Mouse (Mus musculus) layer of hippocampus, postnatal 14 days (tissue): ENCODE measurements around the gene Vasp. TPM values are rescaled to one million over a fixed set of nuclear protein-coding genes. Genes with fewer than 3 reads are reported as not detected.

Experiments
- DNase-seq, 2 experiments: peaks; one replicate each; pipeline ENCODE4 v3.0.0; 2021 to 2022; ENCODE audit warnings: low spot score in 2 of 2, mixed read lengths in 1 of 2
- total RNA-seq, 2 experiments: library from RNA; stranded (reverse); gene quantifications; 2 replicates each; pipeline ENCODE4 v1.2.3; 2021

Vasp gene
- total RNA-seq, 2 experiments from 2014 or later: 23.2 to 24.2 TPM

GRCm38 (mm10) chr7:19211996-19212755 lies 59.4 kb downstream of the Vasp start, which contains the start of gene Gpr4:
TSS of gene Gpr4 (plus strand) at chr7:19212538.
- DNase-seq: no peak

- DNase-seq: no peak
Observed at GRCm38 (mm10) chr7:19211041-19211675, 60.5 kb downstream of the Vasp start.

GRCm38 (mm10) chr7:19210010-19210409 lies 61.6 kb downstream of the Vasp start:
- DNase-seq: no peak

- no peak for DNase-seq
Observed at GRCm38 (mm10) chr7:19209494-19209893, 62.1 kb downstream of the Vasp start.

- DNase-seq: peak in 1 of 2 experiments; percentile 64
Observed at GRCm38 (mm10) chr7:19208944-19209472, 62.6 kb downstream of the Vasp start.

GRCm38 (mm10) chr7:19208201-19208910 lies 63.3 kb downstream of the Vasp start:
- DNase-seq: no peak

Other genes starting within 250 kb of the Vasp start
- not detected for gene Foxa3, start 248.3 kb downstream of the Vasp start, total RNA-seq
- gene Sympk, start 247.4 kb downstream of the Vasp start, total RNA-seq: 100 to 1,000 TPM; 103 to 105 TPM
- under 1 TPM in 1 of 2 experiments, not detected in 1; 0.21 TPM for gene Rsph6a, start 217.1 kb downstream of the Vasp start, total RNA-seq
- 100 to 1,000 TPM; 141 to 147 TPM for gene Dmwd, start 195.6 kb downstream of the Vasp start, total RNA-seq
- gene Dmpk, start 188.0 kb downstream of the Vasp start, total RNA-seq: 10 to 100 TPM; 33.0 to 42.3 TPM
- gene Six5, start 177.2 kb downstream of the Vasp start, total RNA-seq: 1 to 10 TPM; 2.1 to 2.7 TPM
- gene Gm4969, start 153.4 kb downstream of the Vasp start, total RNA-seq: under 1 TPM; 0.72 to 0.78 TPM
- 10 to 100 TPM; 11.0 to 14.0 TPM for gene Fbxo46, start 152.0 kb downstream of the Vasp start, total RNA-seq
- gene Qpctl, start 122.5 kb downstream of the Vasp start, total RNA-seq: 10 to 100 TPM; 19.5 to 22.4 TPM
- gene Snrpd2, start 122.1 kb downstream of the Vasp start, total RNA-seq: 10 to 100 TPM; 76.5 to 86.4 TPM
- 1 to 10 TPM in 1 of 2 experiments, under 1 TPM in 1; 0.55 to 1.6 TPM for gene Gipr, start 105.7 kb downstream of the Vasp start, total RNA-seq
- gene Eml2, start 95.4 kb downstream of the Vasp start, total RNA-seq: 100 to 1,000 TPM; 175 to 197 TPM
- 1 to 10 TPM; 4.1 to 4.6 TPM for gene Gpr4, start 59.3 kb downstream of the Vasp start, total RNA-seq
- gene Opa3, start 43.5 kb downstream of the Vasp start, total RNA-seq: 10 to 100 TPM; 37.3 to 39.9 TPM
- gene Ppm1n, start 8.2 kb upstream of the Vasp start, total RNA-seq: under 1 TPM in 1 of 2 experiments, not detected in 1; 0.79 TPM
- 100 to 1,000 TPM in 1 of 2 experiments, 10 to 100 TPM in 1; 93.0 to 104 TPM for gene Rtn2, start 10.8 kb upstream of the Vasp start, total RNA-seq
- gene Fosb, start 38.2 kb upstream of the Vasp start, total RNA-seq: 1 to 10 TPM; 6.1 to 6.5 TPM
- gene Ercc1, start 73.0 kb upstream of the Vasp start, total RNA-seq: 10 to 100 TPM; 38.3 to 44.7 TPM
- 10 to 100 TPM; 19.6 to 19.8 TPM for gene Cd3eap, start 87.7 kb upstream of the Vasp start, total RNA-seq
- 1 to 10 TPM; 4.5 to 6.7 TPM for gene Ppp1r13l, start 87.9 kb upstream of the Vasp start, total RNA-seq
- gene Ercc2, start 110.2 kb upstream of the Vasp start, total RNA-seq: 10 to 100 TPM; 28.2 to 34.7 TPM
- gene Klc3, start 132.3 kb upstream of the Vasp start, total RNA-seq: 1 to 10 TPM; 3.5 to 4.1 TPM
- gene Ckm, start 133.0 kb upstream of the Vasp start, total RNA-seq: not detected
- 100 to 1,000 TPM; 114 to 119 TPM for gene Mark4, start 187.0 kb upstream of the Vasp start, total RNA-seq
- gene Exoc3l2, start 191.5 kb upstream of the Vasp start, total RNA-seq: 1 to 10 TPM in 1 of 2 experiments, under 1 TPM in 1; 0.91 to 1.0 TPM
- gene Bloc1s3, start 236.6 kb upstream of the Vasp start, total RNA-seq: 1 to 10 TPM; 6.4 to 7.0 TPM
- 10 to 100 TPM; 23.0 to 24.2 TPM for gene Trappc6a, start 236.6 kb upstream of the Vasp start, total RNA-seq
- under 1 TPM; 0.48 to 0.69 TPM for gene Nkpd1, start 246.0 kb upstream of the Vasp start, total RNA-seq